Mouse (Mus musculus): Measurements from ENCODE around the gene Apol6.

GRCm38 (mm10) chr15:77076523-77076922 is 32.0 kb downstream of the Apol6 start:
- TF ChIP-seq CTCF (IDR thresholded peaks at IDR 0.05; ENCODE audit: control insufficient read depth, insufficient read depth, low read length) (no peak), POLR2A (IDR thresholded peaks at IDR 0.05; ENCODE audit: borderline replicate concordance, control insufficient read depth, low read depth, low read length) (no peak)
